Mouse (Mus musculus) heart, postnatal 36 days (tissue): ENCODE measurements around the gene Stx12. TPM values are rescaled to one million over a fixed set of nuclear protein-coding genes. Genes with fewer than 3 reads are reported as not detected.
"Not testable (repeated sequence)": the region's sequence is repeated elsewhere in the genome, so short reads cannot be mapped to it uniquely, and the experiment has no call there.

Source experiments
- DNase-seq, 2 experiments: peaks; one replicate each; pipeline ENCODE4 v3.0.0; 2021 to 2022
- intact Hi-C: fragments of 180-260 bp; cut with DNase I; formaldehyde crosslinking; loops from one replicate; pipeline ENCODE4 v1.15.1; 2025
- total RNA-seq, 2 experiments: library from RNA; stranded (reverse); gene quantifications; 2 replicates each; pipeline ENCODE4 v1.2.3; 2021

Stx12 gene
- 10 to 100 TPM; 36.4 to 36.7 TPM for total RNA-seq

- intact Hi-C loops = loop anchor here (2.0 kb wide), 3 partner anchors 21 to 39 kb away; partner anchors contain the start of gene Fam76a
- DNase-seq = peak; percentile 90
These were observed at the start of gene Stx12 for GRCm38 (mm10) chr4:132884064-132884843. TSS of gene Stx12 (minus strand) at chr4:132884509.

- intact Hi-C loops = no loop called here
- no peak for DNase-seq
These were observed 48.6 kb upstream of the Stx12 start for GRCm38 (mm10) chr4:132932752-132933404.

- intact Hi-C loops = loop anchor here (1.0 kb wide), 1 partner anchor 154 kb away; no protein-coding TSS in a partner anchor
- peak; percentile 54 to 56 for DNase-seq
These were observed 46.5 kb upstream of the Stx12 start for GRCm38 (mm10) chr4:132930784-132931183.

GRCm38 (mm10) chr4:132926520-132926919, 42.2 kb upstream of the Stx12 start:
- not testable (repeated sequence) for DNase-seq
- intact Hi-C loops = loop anchor here (10.0 kb wide), 1 partner anchor 382 kb away; no protein-coding TSS in a partner anchor

GRCm38 (mm10) chr4:132922558-132923008, 38.3 kb upstream of the Stx12 start, which contains the start of gene Fam76a:
TSS of gene Fam76a (minus strand) at chr4:132922558.
- peak; percentile 99 to 100 for DNase-seq
- intact Hi-C loops = loop anchor here (2.0 to 10.0 kb wide), 3 partner anchors 38 to 378 kb away; partner anchors contain the start of genes Ppp1r8 and Stx12

GRCm38 (mm10) chr4:132922061-132922530, 37.8 kb upstream of the Stx12 start:
- intact Hi-C loops = loop anchor here (2.0 to 10.0 kb wide), 3 partner anchors 37 to 377 kb away; partner anchors contain the start of genes Ppp1r8 and Stx12
- peak in 1 of 2 experiments; percentile 56 for DNase-seq

GRCm38 (mm10) chr4:132921488-132921887, 37.2 kb upstream of the Stx12 start:
- intact Hi-C loops = loop anchor here (10.0 kb wide), 1 partner anchor 377 kb away; no protein-coding TSS in a partner anchor
- no peak for DNase-seq

GRCm38 (mm10) chr4:132920171-132920570, 35.9 kb upstream of the Stx12 start:
- DNase-seq = no peak
- intact Hi-C loops = loop anchor here (10.0 kb wide), 1 partner anchor 375 kb away; no protein-coding TSS in a partner anchor

GRCm38 (mm10) chr4:132918493-132918892, 34.2 kb upstream of the Stx12 start:
- DNase-seq, intact Hi-C loops: not testable (repeated sequence)

- intact Hi-C loops = no loop called here
- no peak for DNase-seq
These were observed 27.8 kb upstream of the Stx12 start for GRCm38 (mm10) chr4:132912156-132912555.

- intact Hi-C loops = loop anchor here (2.0 kb wide), 1 partner anchor 21 kb away; the partner anchor contains the start of gene Stx12
- no peak for DNase-seq
These were observed 21.6 kb upstream of the Stx12 start for GRCm38 (mm10) chr4:132905843-132906360.

GRCm38 (mm10) chr4:132904765-132905309, 20.5 kb upstream of the Stx12 start:
- intact Hi-C loops = loop anchor here (2.0 kb wide), 1 partner anchor 20 kb away; the partner anchor contains the start of gene Stx12
- DNase-seq = peak; percentile 29 to 57

GRCm38 (mm10) chr4:132904071-132904470, 19.8 kb upstream of the Stx12 start:
- no peak for DNase-seq
- intact Hi-C loops = loop anchor here (2.0 kb wide), 1 partner anchor 19 kb away; the partner anchor contains the start of gene Stx12

- intact Hi-C loops = no loop called here
These were observed 13.9 kb upstream of the Stx12 start for GRCm38 (mm10) chr4:132898197-132898596.

GRCm38 (mm10) chr4:132894402-132894801, 10.1 kb upstream of the Stx12 start:
- no peak for DNase-seq
- intact Hi-C loops = no loop called here

More at GRCm38 (mm10) chr4:132898197-132898596, 13.9 kb upstream of the Stx12 start:
- DNase-seq = no peak

- no peak for DNase-seq
- intact Hi-C loops = loop anchor here (2.0 kb wide), 3 partner anchors 20 to 40 kb away; partner anchors contain the start of gene Fam76a
These were observed 600 bp upstream of the Stx12 start for GRCm38 (mm10) chr4:132884844-132885374.

- no peak for DNase-seq
- intact Hi-C loops = loop anchor here (2.0 kb wide), 3 partner anchors 21 to 39 kb away; partner anchors contain the start of gene Fam76a
These were observed 697 bp downstream of the Stx12 start for GRCm38 (mm10) chr4:132883561-132884063.

GRCm38 (mm10) chr4:132874363-132875097, 9.8 kb downstream of the Stx12 start:
- intact Hi-C loops = no loop called here
- DNase-seq = no peak
